Mouse (Mus musculus) heart, postnatal 0 days (tissue): Measurements from ENCODE around the gene Atxn2. TPM values are rescaled to one million over a fixed set of nuclear protein-coding genes. Genes with fewer than 3 reads are reported as not detected.
A peak's percentile ranks its signal among the peaks of the same experiment; 100 is the strongest.

ENCODE experiments used
- ATAC-seq: fragments of 200-750 bp; cut with Nextera tagmentation; 2 replicates; pipeline ENCODE4 v1.8.0; 2017; ENCODE audit warnings: low read depth, moderate number of reproducible peaks, moderate library complexity; ENCODE audit not compliant: insufficient read depth
- DNase-seq: peaks from one replicate; pipeline ENCODE4 v3.0.0-alpha.2; 2016; ENCODE audit warnings: low spot score
- H3K27ac ChIP-seq: fragments of 300-500 bp; sonication (generic); 2 replicates; pipeline ENCODE4 v1.5.1; 2014; ENCODE audit warnings: low read depth, mild to moderate bottlenecking
- H3K27me3 ChIP-seq: fragments of 300-500 bp; sonication (generic); 2 replicates; pipeline ENCODE4 v1.6.1; 2014; ENCODE audit warnings: low read length, mixed read lengths; ENCODE audit not compliant: control insufficient read depth, insufficient read depth
- H3K36me3 ChIP-seq: fragments of 300-500 bp; sonication (generic); replicated peaks from 2 replicates; pipeline ENCODE4 v1.6.1; 2014; ENCODE audit warnings: low read length, mixed read lengths; ENCODE audit not compliant: control insufficient read depth, insufficient read depth
- H3K4me1 ChIP-seq: fragments of 300-500 bp; sonication (generic); 2 replicates; pipeline ENCODE4 v1.6.1; 2014; ENCODE audit warnings: antibody characterized with exemption; ENCODE audit not compliant: control insufficient read depth, insufficient read depth
- H3K4me2 ChIP-seq: fragments of 300-500 bp; sonication (generic); 2 replicates; pipeline ENCODE4 v1.6.1; 2014; ENCODE audit warnings: low read depth, mild to moderate bottlenecking, low read length, moderate library complexity
- H3K4me3 ChIP-seq: fragments of 300-500 bp; sonication (generic); 2 replicates; pipeline ENCODE4 v1.5.1; 2014; ENCODE audit warnings: low read depth, low read length
- H3K9ac ChIP-seq: fragments of 300-500 bp; sonication (generic); replicated peaks from 2 replicates; pipeline ENCODE4 v1.6.1; 2014; ENCODE audit warnings: low read depth, low read length, mixed read lengths
- H3K9me3 ChIP-seq: fragments of 300-500 bp; sonication (generic); replicated peaks from 2 replicates; pipeline ENCODE4 v1.6.1; 2016; ENCODE audit warnings: low read length; ENCODE audit not compliant: control insufficient read depth
- CTCF ChIP-seq: IDR thresholded peaks from 2 replicates; pipeline ENCODE4 v1.5.1; 2016; ENCODE audit warnings: antibody characterized with exemption, control low read depth, low read depth
- EP300 ChIP-seq: IDR thresholded peaks from 2 replicates; pipeline ENCODE4 v1.6.1; 2016; ENCODE audit warnings: antibody characterized with exemption, low read depth
- WGBS: fragments of 180-500 bp; shearing (Covaris S2); extraction: QIAGEN DNeasy Blood & Tissue Kit; methylation state at CpG from one replicate; pipeline ENCODE4 v1.1.7; 2014; 5-methylcytosine and 5-hydroxymethylcytosine counted together
- polyA plus RNA-seq: library from polyadenylated mRNA; unstranded; fragments of >200 nt; fragmentation: Nextera tagmentation; extraction: Ambion mirVana; gene quantifications from 2 replicates; pipeline ENCODE4 v1.2.1, GENCODE M21; 2015
- total RNA-seq: library from RNA; depleted of rRNA; stranded (reverse); fragments of >200 nt; gene quantifications from 2 replicates; pipeline ENCODE4 v1.2.3, GENCODE M21; 2014; ENCODE audit warnings: low replicate concordance

Gene Atxn2
- total and polyA plus RNA-seq, 2 experiments from 2014 or later: 41.2 to 41.7 TPM

DNA sequence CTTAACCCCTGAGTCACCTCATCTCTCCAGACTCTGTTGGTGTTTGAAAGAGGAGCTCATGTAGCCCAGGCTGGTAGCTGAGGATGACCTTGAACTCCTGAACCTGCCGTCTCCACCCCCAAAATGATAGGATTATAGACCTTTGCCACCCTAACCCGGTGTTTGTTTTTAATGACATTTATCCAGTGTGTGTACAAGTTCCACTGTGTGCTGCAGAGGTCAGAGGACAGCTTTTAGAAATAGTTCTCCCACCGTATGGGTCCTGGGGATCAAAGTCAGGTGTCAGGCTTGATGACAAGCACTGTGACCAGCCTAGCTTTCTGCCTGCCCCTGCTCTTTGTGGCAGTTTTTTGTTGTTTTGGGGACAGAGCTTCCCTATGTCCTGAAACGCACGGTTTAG, 11.2 kb upstream of the Atxn2 start:
- H3K27ac ChIP-seq: no peak overlapping the region
- ATAC-seq: no peak
- no peaks in the 10 kb centered on the region for H3K9me3 ChIP-seq
- H3K36me3 ChIP-seq: no peaks in the 10 kb centered on the region
- H3K4me1 ChIP-seq: peaks cover 5% of the 10 kb centered on the region; the same call in 1 of the 2 replicates
- no peak for TF ChIP-seq CTCF
- TF ChIP-seq EP300: no peak
- H3K9ac ChIP-seq: peak overlapping the region; percentile 41; the same call in 1 of the 2 replicates
- WGBS: 50% methylated on average over 5 of the region's 5 CpGs
- no peak for DNase-seq
- H3K27me3 ChIP-seq: no peaks in the 10 kb centered on the region
- H3K4me2 ChIP-seq: peak overlapping the region; percentile 60; the same call in 1 of the 2 replicates
- H3K4me3 ChIP-seq: no peak overlapping the region

DNA sequence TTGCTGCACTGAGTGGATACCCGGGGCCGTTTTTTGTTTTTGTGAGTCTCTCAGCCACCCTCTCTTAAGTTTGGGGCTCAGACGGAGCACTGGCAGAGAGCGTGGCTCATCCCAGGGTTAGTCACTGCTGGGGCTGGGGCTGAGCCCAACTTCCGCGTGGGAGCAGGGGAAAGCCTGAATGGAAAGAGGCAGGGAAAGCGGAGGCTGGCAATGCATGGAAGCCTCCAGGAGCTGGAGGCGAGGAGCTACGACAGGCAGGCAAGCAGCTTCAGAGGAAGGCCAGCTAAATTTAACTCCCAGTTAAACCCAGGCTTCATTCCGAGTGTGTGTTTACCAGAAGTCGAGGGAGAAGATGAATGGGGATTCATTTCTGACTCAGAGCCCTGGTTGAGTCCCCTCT, 10.6 kb upstream of the Atxn2 start:
- peak overlapping the region; percentile 60 for H3K4me2 ChIP-seq
- ATAC-seq: peak; percentile 25; the same call in 1 of the 2 replicates

DNA sequence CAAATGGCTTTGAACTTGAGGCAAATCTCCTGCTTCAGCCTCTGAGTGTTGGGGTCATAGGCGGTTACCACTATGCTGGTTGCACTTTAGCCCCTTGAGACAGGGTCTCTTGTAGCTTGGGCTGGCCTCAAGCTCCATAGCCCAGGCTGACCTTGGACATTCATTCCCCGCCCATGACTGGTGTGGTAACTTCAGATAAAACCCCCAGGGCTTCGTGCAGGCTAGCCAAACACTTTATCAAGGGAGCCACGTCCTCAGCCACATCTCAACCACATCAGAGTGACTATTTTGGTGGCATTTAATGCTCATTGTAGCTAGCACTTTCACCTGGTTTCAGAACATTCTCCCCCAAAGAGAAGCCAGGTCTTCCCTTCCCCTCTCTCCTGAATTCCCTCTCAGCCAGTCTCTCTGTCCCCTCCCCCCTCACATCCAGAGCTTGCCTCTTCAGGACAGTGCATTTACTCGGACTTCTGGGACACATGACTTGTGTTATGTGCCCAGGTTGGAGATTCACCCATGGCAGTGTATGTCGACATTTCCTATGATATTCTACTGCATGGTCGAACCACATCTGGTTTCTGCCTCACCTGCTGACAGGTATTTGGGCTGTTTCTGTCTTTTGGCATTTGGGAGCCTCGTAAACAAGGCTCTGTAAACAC, 9.9 kb upstream of the Atxn2 start:
- Histone ChIP-seq H3K9me3 (no peaks in the 10 kb centered on the region), H3K4me2 (no peak overlapping the region), H3K36me3 (no peaks in the 10 kb centered on the region), H3K27me3 (no peaks in the 10 kb centered on the region), H3K4me3 (no peak overlapping the region), H3K9ac (no peak overlapping the region), H3K27ac (no peak overlapping the region), H3K4me1 (peaks cover 5% of the 10 kb centered on the region; the same call in 1 of the 2 replicates)
- ATAC-seq: no peak
- no peak for TF ChIP-seq CTCF
- no peak for TF ChIP-seq EP300
- WGBS: 41% methylated on average over 8 of the region's 8 CpGs
- no peak for DNase-seq

More for the DNA sequence above, 10.6 kb upstream of the Atxn2 start:
- no peaks in the 10 kb centered on the region for H3K36me3 ChIP-seq
- peaks cover 5% of the 10 kb centered on the region; the same call in 1 of the 2 replicates for H3K4me1 ChIP-seq
- WGBS: 12% methylated on average over 11 of the region's 11 CpGs
- no peak for DNase-seq
- H3K27ac ChIP-seq: peak overlapping the region; percentile 62
- TF ChIP-seq CTCF: no peak
- TF ChIP-seq EP300: no peak
- H3K4me3 ChIP-seq: peak overlapping the region; percentile 26
- H3K27me3 ChIP-seq: no peaks in the 10 kb centered on the region
- H3K9me3 ChIP-seq: no peaks in the 10 kb centered on the region
- peak overlapping the region; percentile 41 for H3K9ac ChIP-seq

DNA sequence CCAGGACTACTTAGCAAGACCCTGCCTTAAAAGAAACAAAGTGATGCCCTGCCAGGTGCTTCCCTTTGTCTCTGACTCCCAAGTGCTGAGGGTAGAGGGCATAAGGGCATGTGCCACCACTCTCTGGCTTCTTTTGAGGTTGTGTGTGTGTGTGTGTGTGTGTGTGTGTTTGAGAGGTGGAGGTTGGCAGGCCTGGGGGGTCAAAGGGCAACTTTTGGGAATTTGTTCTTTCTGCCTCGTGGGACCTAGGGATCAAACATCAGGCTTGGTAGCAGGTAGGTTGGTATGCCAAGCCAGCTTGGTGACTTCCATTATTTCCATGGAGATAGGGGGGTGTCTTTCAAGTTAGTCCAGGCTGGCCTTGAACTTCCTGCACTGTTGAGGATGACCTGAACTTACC, 7.8 kb upstream of the Atxn2 start:
- TF ChIP-seq CTCF (no peak), EP300 (no peak)
- Histone ChIP-seq H3K9me3 (no peaks in the 10 kb centered on the region), H3K36me3 (no peaks in the 10 kb centered on the region), H3K4me3 (no peak overlapping the region), H3K27ac (no peak overlapping the region), H3K9ac (no peak overlapping the region), H3K4me2 (no peak overlapping the region), H3K27me3 (no peaks in the 10 kb centered on the region), H3K4me1 (peaks cover 5% of the 10 kb centered on the region; the same call in 1 of the 2 replicates)
- DNase-seq (no peak), ATAC-seq (no peak)
- 70% methylated on average over 1 of the region's 1 CpGs for WGBS

DNA sequence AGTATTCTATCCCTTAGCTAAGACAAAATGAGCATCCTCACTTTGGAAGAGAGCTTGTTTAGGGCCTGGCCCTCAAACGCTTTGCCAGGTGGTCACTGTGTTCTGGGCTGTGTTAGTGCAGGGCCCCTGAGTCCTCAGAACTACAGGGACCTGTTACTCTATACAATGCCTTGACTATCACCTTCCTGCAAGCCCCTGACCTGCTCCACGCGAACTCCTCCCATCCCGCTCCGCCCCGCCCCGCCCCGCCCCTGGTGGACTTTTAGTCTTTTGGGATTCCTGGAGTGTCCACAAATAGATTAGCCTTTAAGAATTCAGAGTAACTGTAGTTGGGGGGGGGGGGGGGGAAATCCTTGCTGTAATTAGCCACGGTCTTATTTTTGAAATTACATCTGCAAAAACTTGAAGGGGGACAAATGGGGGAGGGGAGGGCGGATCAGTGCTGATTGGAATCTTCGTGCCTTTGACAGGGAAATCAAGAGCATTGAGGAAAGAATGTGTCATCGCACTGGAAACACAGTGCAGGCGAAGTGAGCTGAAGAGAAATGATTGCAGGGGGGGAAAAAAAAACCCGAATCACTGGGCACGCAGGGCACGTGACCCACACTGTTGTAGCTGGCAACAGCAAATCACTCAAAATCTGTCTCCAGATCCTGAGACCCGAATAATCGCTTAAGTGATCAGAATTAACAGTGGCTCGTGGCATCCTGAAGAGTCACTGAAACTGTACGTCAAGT, 6.5 kb upstream of the Atxn2 start:
- no peak for TF ChIP-seq CTCF
- TF ChIP-seq EP300: no peak
- no peak overlapping the region for H3K27ac ChIP-seq
- no peaks in the 10 kb centered on the region for H3K9me3 ChIP-seq
- no peaks in the 10 kb centered on the region for H3K36me3 ChIP-seq
- no peaks in the 10 kb centered on the region for H3K27me3 ChIP-seq
- DNase-seq (no peak), ATAC-seq (peak; percentile 52; the same call in 1 of the 2 replicates)
- WGBS: 6% methylated on average over 20 of the region's 20 CpGs
- peak overlapping the region; percentile 25 for H3K4me3 ChIP-seq
- H3K4me1 ChIP-seq: peaks cover 5% of the 10 kb centered on the region; the same call in 1 of the 2 replicates
- H3K4me2 ChIP-seq: peak overlapping the region; percentile 62
- H3K9ac ChIP-seq: no peak overlapping the region
